Mouse (Mus musculus): ENCODE measurements around the gene Cdh13.

The Cdh13 gene

DNA sequence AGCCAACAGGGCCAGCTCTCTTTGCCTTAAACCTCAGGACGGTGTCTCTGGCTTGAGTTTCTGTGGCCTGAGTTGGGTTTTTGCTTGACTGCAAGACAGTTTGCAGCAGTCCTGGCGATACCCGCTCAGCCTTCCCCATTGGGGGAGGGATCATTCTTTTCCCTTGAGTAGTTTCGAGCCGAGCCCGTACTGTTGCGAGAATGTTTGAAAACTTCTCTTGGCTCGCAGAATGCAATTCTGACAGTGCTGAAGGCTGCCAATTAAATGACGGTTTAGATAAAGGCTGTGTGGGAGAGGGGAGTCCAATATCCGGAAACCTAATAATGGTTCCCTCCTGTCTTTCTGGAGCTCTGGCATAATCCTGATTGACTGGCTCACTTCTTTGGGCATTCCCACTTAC lies 23.4 kb downstream of the Cdh13 start:
- DNase-seq (ENCODE audit: low read depth), result peak; percentile 20

DNA sequence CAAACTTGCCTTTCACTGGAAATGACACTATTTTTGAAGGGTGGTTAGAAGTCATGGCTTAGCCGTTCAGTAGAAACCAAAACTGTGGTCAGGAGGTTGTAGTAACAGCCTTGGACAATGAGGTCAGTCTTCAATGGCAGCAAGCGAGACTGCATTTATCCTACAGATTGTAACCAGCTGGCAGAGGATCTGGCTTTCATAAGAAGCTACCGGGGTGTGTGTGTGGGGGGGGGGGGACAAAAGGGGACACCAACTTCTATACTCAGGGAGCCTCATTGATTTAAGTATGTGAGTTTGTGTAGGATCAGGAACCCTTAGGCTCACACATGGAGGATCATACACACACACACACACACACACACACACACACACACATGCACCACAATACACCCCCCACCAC lies 25.6 kb downstream of the Cdh13 start:
- no peak for DNase-seq (ENCODE audit: low read depth)

- no peak for DNase-seq (ENCODE audit: low read depth)
These were observed 30.1 kb downstream of the Cdh13 start for GRCm38 (mm10) chr8:118313426-118314187.

DNA sequence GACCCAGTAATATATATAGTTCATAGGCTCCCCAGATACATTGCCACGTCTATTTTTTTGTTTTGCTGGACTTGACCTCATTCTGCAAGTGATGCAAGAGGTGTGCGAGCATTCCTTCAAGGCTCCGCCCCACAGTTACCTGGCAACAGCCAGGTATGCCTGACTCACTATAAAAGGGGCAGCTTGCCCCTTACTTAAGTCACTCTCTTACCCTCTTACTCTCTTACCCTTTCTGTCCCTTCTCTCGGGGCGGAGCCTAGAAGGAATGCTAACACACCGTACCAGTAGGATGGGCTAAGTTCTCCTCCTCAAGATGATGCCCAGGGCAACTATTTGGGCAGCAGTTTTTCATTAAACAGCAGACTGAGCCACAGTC lies 30.6 kb downstream of the Cdh13 start:
- DNase-seq (ENCODE audit: low read depth), result no peak

- no peak for DNase-seq (ENCODE audit: low read depth)
These were observed 31.4 kb downstream of the Cdh13 start for GRCm38 (mm10) chr8:118314932-118315331.

DNA sequence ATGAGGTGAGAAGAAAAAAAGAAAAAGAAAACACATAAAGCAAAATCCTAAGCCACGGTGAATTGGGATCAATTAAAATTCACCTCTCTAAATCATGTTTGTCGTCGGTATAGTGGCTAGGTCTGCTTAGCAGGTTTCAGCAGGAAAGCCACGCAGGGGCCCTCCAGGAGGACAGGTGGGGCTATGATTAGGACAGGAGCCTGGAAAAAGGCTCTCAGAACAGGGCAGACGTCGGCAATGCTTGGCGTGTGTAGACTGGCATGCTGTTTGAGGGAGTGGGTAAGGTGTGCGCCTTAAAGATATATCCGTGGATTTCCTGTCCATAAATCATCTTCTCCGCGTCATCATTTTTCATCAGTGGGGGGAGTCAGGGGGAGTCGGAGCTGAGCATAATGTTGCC lies 32.9 kb downstream of the Cdh13 start:
- no peak for DNase-seq (ENCODE audit: low read depth)

- no peak for DNase-seq (ENCODE audit: low read depth)
These were observed 37.0 kb downstream of the Cdh13 start for GRCm38 (mm10) chr8:118320566-118320965.

DNA sequence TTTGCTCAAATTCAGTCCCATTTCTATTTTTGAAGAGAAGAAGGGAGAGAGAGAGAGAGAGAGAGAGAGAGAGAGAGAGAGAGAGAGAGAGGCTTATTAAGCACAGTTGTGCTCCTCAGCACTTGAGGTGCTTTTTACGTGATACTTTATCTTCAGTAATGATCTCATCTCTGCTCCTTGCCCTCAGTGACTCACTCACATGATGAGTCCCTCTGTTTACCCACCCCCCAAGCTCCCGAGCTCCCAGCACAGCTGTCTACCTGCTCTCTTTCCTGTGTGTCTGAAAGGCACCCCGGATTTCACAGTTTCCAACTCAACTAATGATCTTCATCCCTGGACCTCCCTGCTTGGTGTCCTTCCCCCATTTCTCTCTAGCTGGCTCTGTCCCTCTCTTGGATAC lies 39.9 kb downstream of the Cdh13 start:
- DNase-seq (ENCODE audit: low read depth), result no peak

DNA sequence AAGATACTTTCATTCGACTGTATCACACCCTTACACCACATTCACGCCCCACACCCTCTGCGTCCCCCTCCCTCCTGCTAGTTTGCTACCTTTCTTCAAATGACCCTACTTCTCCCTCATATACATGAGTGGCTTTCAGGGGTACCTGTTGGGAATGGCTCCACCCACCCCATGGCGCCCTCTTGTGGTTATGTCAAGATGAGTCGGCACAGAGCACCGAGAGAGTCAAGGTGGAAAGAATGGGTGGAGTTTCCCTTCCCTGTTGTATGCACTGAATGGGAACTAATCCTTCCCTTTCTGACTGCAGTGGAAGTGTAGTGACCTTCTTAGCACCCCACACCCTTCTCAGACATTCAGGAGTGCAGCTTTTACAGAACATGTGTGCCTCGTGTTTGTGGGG lies 51.4 kb downstream of the Cdh13 start:
- no peak for DNase-seq (ENCODE audit: low read depth)

- no peak for DNase-seq (ENCODE audit: low read depth)
These were observed 56.2 kb downstream of the Cdh13 start for GRCm38 (mm10) chr8:118339711-118340110.

- peak; percentile 57 for DNase-seq (ENCODE audit: low read depth)
These were observed 59.7 kb downstream of the Cdh13 start for GRCm38 (mm10) chr8:118343267-118343666.

- no peak for DNase-seq (ENCODE audit: low read depth)
These were observed 65.4 kb downstream of the Cdh13 start for GRCm38 (mm10) chr8:118348710-118349489.

GRCm38 (mm10) chr8:118350136-118350535 lies 66.6 kb downstream of the Cdh13 start:
- DNase-seq (ENCODE audit: low read depth), result no peak

GRCm38 (mm10) chr8:118353022-118353421 lies 69.5 kb downstream of the Cdh13 start:
- DNase-seq (ENCODE audit: low read depth), result no peak

DNA sequence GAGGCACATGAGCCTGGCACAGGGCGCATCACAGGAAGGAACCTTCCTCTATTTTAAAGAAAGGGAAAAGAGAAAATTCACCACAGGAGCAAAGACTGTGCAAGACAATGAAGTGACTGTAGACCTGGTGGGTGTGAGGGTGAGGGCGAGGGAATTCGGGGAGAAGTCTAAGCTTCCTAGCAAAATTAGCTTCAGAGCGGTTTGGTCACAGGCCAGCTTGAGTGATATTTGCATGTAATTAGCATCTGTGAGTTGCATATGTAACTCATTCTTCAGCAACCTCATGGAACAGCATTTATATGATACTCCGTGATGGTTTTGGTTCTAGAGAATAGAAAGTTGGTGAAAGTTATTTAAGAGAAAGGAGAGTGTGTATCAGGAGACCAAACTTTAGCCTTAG lies 73.5 kb downstream of the Cdh13 start:
- no peak for DNase-seq (ENCODE audit: low read depth)

GRCm38 (mm10) chr8:118357596-118357995 lies 74.1 kb downstream of the Cdh13 start:
- no peak for DNase-seq (ENCODE audit: low read depth)

- DNase-seq (ENCODE audit: low read depth), result no peak
These were observed 80.2 kb downstream of the Cdh13 start for GRCm38 (mm10) chr8:118363781-118364180.

DNA sequence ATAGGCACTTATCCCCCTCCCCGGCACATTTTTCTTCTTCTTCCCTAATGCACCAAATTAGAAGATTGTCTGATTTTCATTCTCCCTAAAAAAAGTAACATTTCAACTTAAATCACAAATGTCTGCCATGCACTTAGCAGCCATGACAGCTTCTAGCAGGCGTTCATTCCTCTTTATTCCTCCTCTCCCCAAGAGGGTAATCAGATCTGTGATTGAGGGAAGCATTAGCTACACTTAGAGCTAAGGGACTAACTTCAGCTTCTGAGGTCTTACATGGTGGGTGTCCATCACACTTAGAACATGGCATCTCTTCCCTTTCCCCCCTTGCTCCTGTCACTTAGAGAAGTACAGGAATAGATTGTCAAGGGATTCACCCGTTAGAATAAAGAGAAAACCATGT lies 89.6 kb downstream of the Cdh13 start:
- no peak for DNase-seq (ENCODE audit: low read depth)

GRCm38 (mm10) chr8:118374738-118375137 lies 91.2 kb downstream of the Cdh13 start:
- DNase-seq (ENCODE audit: low read depth), result peak; percentile 21

DNA sequence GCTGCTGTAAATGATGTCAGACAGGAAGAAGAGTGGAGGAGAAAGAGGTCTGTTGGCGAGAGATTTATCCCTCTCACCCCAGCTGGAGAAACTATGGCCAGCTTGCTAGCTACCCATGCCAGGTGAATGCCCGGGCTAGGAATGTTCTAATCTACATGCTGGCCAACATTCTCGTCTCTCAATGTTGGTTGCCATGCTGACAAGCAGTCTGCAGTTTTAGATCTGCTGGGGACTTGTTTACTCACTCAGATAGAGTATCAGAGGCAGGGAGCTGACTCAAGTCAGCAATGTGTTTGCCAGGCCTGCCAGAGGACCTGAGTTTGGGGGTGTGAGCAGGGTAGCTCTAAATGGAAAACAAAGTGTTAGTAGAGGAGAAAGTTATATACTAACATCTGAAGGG lies 93.3 kb downstream of the Cdh13 start:
- peak; percentile 41 for DNase-seq (ENCODE audit: low read depth)

DNA sequence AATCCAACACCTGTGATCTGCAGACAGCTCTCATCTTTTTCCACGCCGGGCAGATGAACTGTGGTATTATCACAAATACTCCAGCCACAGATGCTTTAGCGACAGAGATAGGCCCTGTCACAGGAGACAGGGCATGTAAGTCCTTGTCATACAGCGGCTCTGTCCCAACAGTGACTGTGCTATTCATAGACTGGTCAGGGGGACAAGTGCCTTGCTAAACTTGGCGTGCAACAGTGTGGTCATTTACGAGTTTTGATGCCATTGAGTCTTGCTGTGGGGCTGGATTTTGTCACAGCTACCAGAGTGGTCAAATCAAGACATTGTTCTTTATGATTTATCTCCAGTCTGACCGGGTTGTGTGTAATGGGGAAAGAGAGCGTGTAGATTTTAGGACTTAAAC lies 95.5 kb downstream of the Cdh13 start:
- DNase-seq (ENCODE audit: low read depth), result no peak

DNA sequence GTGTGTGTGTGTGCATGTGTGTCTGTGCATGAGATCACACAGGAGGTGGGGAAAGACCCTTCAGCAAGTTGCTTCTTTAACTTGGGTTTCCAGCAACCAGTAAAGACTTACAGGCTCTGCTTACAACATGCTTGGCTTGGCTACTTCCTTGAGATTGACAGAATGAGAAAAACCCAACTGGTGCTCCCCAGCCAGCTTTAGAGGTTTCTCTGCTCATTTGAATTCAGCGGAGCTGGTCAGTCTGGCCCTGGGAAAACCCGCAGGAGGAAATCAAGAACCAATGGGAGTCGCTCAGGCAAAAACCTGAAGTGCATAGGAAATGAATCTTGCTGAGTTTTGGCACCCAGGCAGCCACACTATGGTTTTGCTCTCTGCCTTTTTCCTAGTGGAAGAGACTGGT lies 96.1 kb downstream of the Cdh13 start:
- DNase-seq (ENCODE audit: low read depth), result peak; percentile 57

GRCm38 (mm10) chr8:118380058-118380457 lies 96.5 kb downstream of the Cdh13 start:
- DNase-seq (ENCODE audit: low read depth), result no peak

DNA sequence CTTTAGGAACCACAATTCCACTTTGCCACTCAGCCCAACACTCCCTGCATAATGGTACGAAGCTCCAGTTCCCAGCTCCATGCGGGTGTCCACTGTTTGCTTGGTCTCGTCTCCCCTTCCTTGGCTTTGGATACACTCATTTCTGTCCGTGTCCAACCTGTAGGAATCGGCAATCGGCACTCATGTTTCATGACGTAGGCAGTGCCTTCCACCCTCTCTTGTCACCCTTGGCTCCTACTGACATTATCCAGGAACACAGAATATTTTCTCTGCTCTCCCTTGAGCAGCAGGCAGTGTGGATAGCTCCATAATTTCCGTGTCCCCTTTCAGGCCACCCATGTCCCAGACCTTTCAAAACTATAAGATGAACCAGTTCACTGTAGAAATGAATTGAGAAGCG lies 97.2 kb downstream of the Cdh13 start:
- no peak for DNase-seq (ENCODE audit: low read depth)

Measured in fibroblast of lung, adult 2 months (primary cell).